Mouse (Mus musculus) C2C12 (cell line): ENCODE measurements at regions not wholly inside any gene's neighbourhood (a gene's known extent, or its start where the extent isn't known, plus 50 kb on each side); places are given as distances from the start of the nearest gene placed in this dataset.

Experiments used
- H3K27me3 ChIP-seq: one replicate; pipeline ENCODE4 v1.6.1; 2011; ENCODE audit not compliant: control insufficient read depth, insufficient read depth, insufficient read length
- H3K36me3 ChIP-seq: one replicate; pipeline ENCODE4 v1.6.1; 2011; ENCODE audit not compliant: control insufficient read depth, insufficient read depth
- H3K4me3 ChIP-seq: one replicate; pipeline ENCODE4 v1.5.1; 2011; ENCODE audit warnings: mild to moderate bottlenecking, control low read depth; ENCODE audit not compliant: poor library complexity, insufficient read depth, severe bottlenecking
- H3K79me2 ChIP-seq: one replicate; pipeline ENCODE4 v1.6.1; 2011; ENCODE audit not compliant: control insufficient read depth, insufficient read depth
- H3K79me3 ChIP-seq: one replicate; pipeline ENCODE4 v1.6.1; 2011; ENCODE audit warnings: low read depth, control low read depth
- H3ac ChIP-seq: one replicate; pipeline ENCODE3; 2011; ENCODE audit warnings: low read depth; ENCODE audit not compliant: control insufficient read depth, insufficient read length
- CEBPB ChIP-seq: IDR thresholded peaks from one replicate; pipeline ENCODE4 v1.6.1; 2011; ENCODE audit warnings: low read depth, mild to moderate bottlenecking, control low read depth, moderate library complexity
- CTCF ChIP-seq: IDR thresholded peaks from one replicate; pipeline ENCODE4 v1.5.1; 2011; ENCODE audit not compliant: control insufficient read depth, insufficient read depth, insufficient read length
- FOSL1 ChIP-seq: IDR thresholded peaks from one replicate; pipeline ENCODE4 v1.8.0; 2011; ENCODE audit warnings: mild to moderate bottlenecking, low read length; ENCODE audit not compliant: poor library complexity, insufficient read depth, severe bottlenecking
- MAX ChIP-seq: IDR thresholded peaks from one replicate; pipeline ENCODE4 v1.6.1; 2011; ENCODE audit warnings: mild to moderate bottlenecking, control low read depth
- MYOD1 ChIP-seq: IDR thresholded peaks from one replicate; pipeline ENCODE4 v1.6.1; 2011; ENCODE audit warnings: low read depth; ENCODE audit not compliant: control insufficient read depth, insufficient read length
- MYOG ChIP-seq: IDR thresholded peaks from one replicate; pipeline ENCODE4 v1.6.1; 2011; ENCODE audit not compliant: control insufficient read depth, insufficient read length; ENCODE audit errors: extremely low read depth
- USF1 ChIP-seq: IDR thresholded peaks from one replicate; pipeline ENCODE4 v1.6.1; 2011; ENCODE audit warnings: low read depth, mild to moderate bottlenecking, control low read depth, moderate library complexity

- H3K4me3 ChIP-seq, result no peak overlapping the region
- no peaks in the 10 kb centered on the region for H3K79me2 ChIP-seq
- no peaks in the 10 kb centered on the region for H3K27me3 ChIP-seq
- H3K36me3 ChIP-seq, result no peaks in the 10 kb centered on the region
- no peak overlapping the region for H3ac ChIP-seq
- TF ChIP-seq FOSL1 (no peak), MAX (no peak), USF1 (no peak), CEBPB (no peak)
- no peaks in the 10 kb centered on the region for H3K79me3 ChIP-seq
Measured at GRCm38 (mm10) chr3:58317240-58317639, 97.3 kb upstream of the Tsc22d2 start.

- Histone ChIP-seq H3K27me3 (no peaks in the 10 kb centered on the region), H3K36me3 (no peaks in the 10 kb centered on the region), H3K79me3 (no peaks in the 10 kb centered on the region), H3K79me2 (no peaks in the 10 kb centered on the region), H3ac (no peak overlapping the region), H3K4me3 (no peak overlapping the region)
- no peak for TF ChIP-seq FOSL1
- no peak for TF ChIP-seq MAX
- no peak for TF ChIP-seq CEBPB
- TF ChIP-seq CTCF, result no peak
- TF ChIP-seq MYOD1, result no peak
- TF ChIP-seq MYOG, result no peak
Measured at GRCm38 (mm10) chr3:58318756-58319155, 95.8 kb upstream of the Tsc22d2 start.

- H3K27me3 ChIP-seq, result no peaks in the 10 kb centered on the region
- H3ac ChIP-seq, result no peak overlapping the region
- TF ChIP-seq MAX (no peak), CTCF (no peak), MYOG (no peak), CEBPB (no peak)
Measured at GRCm38 (mm10) chr3:58319463-58319862, 95.1 kb upstream of the Tsc22d2 start.

GRCm38 (mm10) chr3:58320812-58321211 is 93.7 kb upstream of the Tsc22d2 start:
- H3K79me3 ChIP-seq, result no peaks in the 10 kb centered on the region
- H3K4me3 ChIP-seq, result no peak overlapping the region
- H3K79me2 ChIP-seq, result no peaks in the 10 kb centered on the region
- H3K27me3 ChIP-seq, result no peaks in the 10 kb centered on the region
- no peaks in the 10 kb centered on the region for H3K36me3 ChIP-seq
- no peak overlapping the region for H3ac ChIP-seq
- TF ChIP-seq MYOD1 (peak; percentile 93), CEBPB (peak; percentile 9), MAX (no peak)

More at GRCm38 (mm10) chr3:58319463-58319862, 95.1 kb upstream of the Tsc22d2 start:
- Histone ChIP-seq H3K79me2 (no peaks in the 10 kb centered on the region), H3K4me3 (no peak overlapping the region), H3K79me3 (no peaks in the 10 kb centered on the region), H3K36me3 (no peaks in the 10 kb centered on the region)

- H3K79me3 ChIP-seq, result no peaks in the 10 kb centered on the region
- H3K79me2 ChIP-seq, result no peaks in the 10 kb centered on the region
- H3ac ChIP-seq, result no peak overlapping the region
- no peak for TF ChIP-seq MYOD1
- TF ChIP-seq CTCF, result no peak
- TF ChIP-seq MAX, result no peak
- TF ChIP-seq USF1, result peak; percentile 12
- peak; percentile 28 for TF ChIP-seq CEBPB
- H3K4me3 ChIP-seq, result no peak overlapping the region
- H3K36me3 ChIP-seq, result no peaks in the 10 kb centered on the region
- no peaks in the 10 kb centered on the region for H3K27me3 ChIP-seq
Measured at GRCm38 (mm10) chr3:58322322-58322721, 92.2 kb upstream of the Tsc22d2 start.

- H3K79me3 ChIP-seq, result no peaks in the 10 kb centered on the region
- H3K27me3 ChIP-seq, result no peaks in the 10 kb centered on the region
- H3K36me3 ChIP-seq, result no peaks in the 10 kb centered on the region
- TF ChIP-seq CEBPB, result no peak
- no peak for TF ChIP-seq MYOG
- no peak for TF ChIP-seq MYOD1
- no peak for TF ChIP-seq CTCF
- no peak for TF ChIP-seq FOSL1
- TF ChIP-seq USF1, result no peak
- TF ChIP-seq MAX, result no peak
- no peaks in the 10 kb centered on the region for H3K79me2 ChIP-seq
- H3K4me3 ChIP-seq, result no peak overlapping the region
- H3ac ChIP-seq, result no peak overlapping the region
Measured at GRCm38 (mm10) chr3:58327721-58328120, 86.8 kb upstream of the Tsc22d2 start.

- Histone ChIP-seq H3K27me3 (no peaks in the 10 kb centered on the region), H3K79me3 (no peaks in the 10 kb centered on the region), H3K4me3 (no peak overlapping the region), H3K36me3 (no peaks in the 10 kb centered on the region), H3K79me2 (no peaks in the 10 kb centered on the region), H3ac (no peak overlapping the region)
- TF ChIP-seq CEBPB, result no peak
- TF ChIP-seq MYOG, result no peak
- TF ChIP-seq MYOD1, result no peak
- no peak for TF ChIP-seq MAX
- TF ChIP-seq CTCF, result no peak
- TF ChIP-seq USF1, result peak; percentile 84
- no peak for TF ChIP-seq FOSL1
Measured at GRCm38 (mm10) chr3:58330186-58330585, 84.3 kb upstream of the Tsc22d2 start.
